Mouse (Mus musculus) heart, postnatal 10 days (tissue): Measurements from ENCODE around the gene Ppp1r9a. TPM values are rescaled to one million over a fixed set of nuclear protein-coding genes. Genes with fewer than 3 reads are reported as not detected.

Experiments
- DNase-seq, 2 experiments: peaks; one replicate each; pipeline ENCODE4 v3.0.0; 2021
- intact Hi-C: fragments of 180-260 bp; cut with DNase I; formaldehyde crosslinking; loops from one replicate; pipeline ENCODE4 v1.15.1; 2025
- total RNA-seq, 2 experiments: library from RNA; stranded (reverse); gene quantifications; 2 replicates each; pipeline ENCODE4 v1.2.3; 2021

Gene Ppp1r9a
- total RNA-seq, 2 experiments from 2014 or later = 21.8 to 24.8 TPM

DNA sequence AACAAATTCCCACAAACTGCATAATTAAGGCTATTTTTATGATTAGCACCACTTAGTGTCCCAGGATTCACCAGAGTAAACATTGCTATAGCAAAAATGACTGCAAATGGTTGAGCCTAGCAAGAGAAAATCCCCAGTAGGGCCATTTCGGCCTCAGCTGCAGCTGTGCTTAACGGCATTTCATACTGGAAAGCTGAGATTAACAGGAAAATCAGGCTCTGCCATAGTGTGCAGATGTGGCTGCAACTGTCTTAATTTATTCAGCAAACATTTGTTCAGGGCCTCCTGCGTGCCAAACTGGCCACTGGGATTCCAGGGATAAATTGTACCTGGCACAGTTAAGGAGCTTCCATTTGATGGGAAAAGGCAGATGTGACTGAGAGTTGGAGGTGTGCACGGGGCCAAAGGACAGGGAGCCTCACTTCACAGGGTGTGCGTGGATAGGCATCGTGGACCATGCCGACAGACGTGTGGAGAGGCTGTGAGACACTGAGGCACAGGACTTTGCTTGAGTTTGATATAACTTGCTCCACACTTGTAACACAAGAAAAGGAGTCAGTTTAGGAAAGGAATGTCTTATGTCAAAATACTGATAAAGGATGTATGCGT is 192.8 kb downstream of the Ppp1r9a start:
- DNase-seq = no peak
- intact Hi-C loops = no loop called here

DNA sequence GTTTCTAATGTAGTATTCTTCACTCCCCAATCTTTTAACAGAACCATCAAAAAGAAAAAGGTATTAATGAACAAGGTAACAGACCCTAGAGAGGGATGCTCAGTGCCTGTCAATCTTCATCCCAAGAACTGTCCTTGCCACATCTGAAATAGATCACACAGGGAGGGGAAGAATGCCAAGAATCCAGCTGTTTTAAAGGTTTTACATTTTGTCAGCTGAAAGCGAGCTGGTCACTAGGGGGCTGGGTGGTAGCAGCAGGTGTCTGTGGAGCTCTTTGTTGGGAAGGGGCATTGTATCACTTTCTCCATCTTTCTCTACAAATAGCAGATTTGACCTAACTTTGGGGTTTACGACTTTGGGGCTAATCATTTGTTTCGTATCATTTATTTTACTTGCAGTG is 194.6 kb downstream of the Ppp1r9a start:
- DNase-seq = no peak
- intact Hi-C loops = no loop called here

DNA sequence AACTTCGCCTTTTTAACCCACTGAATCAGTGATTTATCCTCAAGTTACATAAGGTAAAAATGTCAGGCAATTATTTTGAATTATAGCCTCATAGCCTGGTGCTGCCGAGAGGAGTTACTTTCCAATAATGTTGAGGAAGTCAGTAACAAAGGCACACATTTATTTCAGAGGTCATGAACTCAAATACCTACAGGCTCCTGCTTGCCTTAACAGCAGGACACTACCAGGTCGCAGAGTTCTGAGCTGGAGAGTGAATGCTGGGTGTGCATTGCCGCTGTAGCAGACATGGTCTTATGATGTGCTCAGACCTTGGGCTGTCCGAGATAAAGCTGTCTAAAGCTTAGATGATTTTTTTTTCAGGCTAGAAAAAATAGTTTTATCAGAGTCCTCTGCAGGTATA is 196.6 kb downstream of the Ppp1r9a start:
- intact Hi-C loops = no loop called here
- DNase-seq = no peak

DNA sequence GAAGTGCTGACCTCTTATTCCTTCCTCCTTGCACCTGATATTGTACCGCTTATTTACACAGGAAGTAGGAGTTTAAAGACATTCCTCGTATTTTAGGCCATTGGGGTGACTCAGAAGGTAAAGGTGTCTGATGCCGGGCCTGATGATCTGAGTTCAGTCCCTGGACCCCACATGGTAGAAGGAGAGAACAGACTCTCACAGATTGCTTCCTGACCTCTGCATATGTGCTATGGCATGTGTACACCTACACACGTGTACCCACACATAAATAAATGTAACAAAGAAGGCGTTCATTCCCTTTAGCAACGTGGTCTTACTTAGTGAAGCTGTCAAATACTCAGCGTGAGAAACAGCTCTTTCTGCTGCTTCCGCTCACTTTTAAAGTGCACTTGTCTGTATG is 197.1 kb downstream of the Ppp1r9a start:
- no peak for DNase-seq
- intact Hi-C loops = no loop called here

DNA sequence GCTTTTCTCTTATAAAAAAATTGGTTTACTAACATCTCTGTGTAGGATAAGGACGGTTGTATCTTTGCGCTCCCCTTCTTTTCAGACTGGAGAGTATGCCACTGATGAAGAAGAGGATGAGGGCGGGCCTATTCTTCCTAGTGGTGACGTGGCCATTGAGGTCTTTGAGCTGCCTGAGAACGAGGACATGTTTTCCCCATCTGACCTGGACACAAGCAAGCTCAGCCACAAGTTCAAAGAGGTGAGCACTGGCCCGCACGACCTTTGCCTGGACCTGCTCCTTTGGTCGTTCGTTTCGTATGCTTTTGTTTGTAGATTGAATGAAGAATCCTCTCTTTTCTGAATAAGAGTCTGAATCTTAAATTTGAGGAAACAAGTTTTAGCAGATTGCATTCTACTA is 197.6 kb downstream of the Ppp1r9a start:
- no peak for DNase-seq
- intact Hi-C loops = no loop called here

DNA sequence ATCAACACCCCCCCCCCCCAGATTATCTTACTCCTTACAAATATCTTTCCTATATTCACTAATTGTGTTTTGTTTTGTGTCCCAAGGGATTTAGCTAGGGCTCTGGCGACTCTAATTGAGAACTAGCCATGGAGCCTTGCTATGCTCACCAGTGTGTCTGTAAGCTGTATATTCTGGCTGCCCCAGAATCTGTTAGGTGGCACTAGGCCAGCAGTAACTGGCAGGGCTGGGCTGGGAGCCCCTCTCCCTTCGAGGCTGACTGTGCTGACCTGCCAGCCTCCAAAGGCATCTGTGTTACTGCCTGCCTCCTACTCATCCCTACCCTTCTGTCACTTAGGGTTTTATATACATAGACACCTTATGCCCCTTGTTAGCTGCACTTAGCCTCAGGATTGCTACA is 200.0 kb downstream of the Ppp1r9a start:
- DNase-seq = no peak
- intact Hi-C loops = no loop called here

DNA sequence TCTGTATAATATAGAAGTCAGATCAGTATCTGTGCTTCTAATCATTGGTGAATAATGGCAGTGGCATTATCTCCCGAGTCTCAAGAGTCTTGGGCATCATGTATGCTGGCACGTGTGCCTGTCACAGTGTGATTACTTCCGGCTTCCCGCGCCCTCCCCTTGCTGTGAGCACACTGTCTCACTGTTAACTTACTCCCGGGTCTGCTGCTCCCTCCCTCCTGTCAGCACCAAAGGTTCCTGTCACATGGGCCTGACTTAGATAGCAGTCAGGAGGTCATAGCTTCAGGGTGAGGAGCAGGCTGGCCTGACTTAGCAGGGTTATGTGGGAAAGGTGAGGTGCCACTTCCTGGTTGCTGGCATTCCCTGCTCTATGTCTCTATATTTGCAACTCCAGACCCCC is 201.1 kb downstream of the Ppp1r9a start:
- intact Hi-C loops = no loop called here
- DNase-seq = no peak

DNA sequence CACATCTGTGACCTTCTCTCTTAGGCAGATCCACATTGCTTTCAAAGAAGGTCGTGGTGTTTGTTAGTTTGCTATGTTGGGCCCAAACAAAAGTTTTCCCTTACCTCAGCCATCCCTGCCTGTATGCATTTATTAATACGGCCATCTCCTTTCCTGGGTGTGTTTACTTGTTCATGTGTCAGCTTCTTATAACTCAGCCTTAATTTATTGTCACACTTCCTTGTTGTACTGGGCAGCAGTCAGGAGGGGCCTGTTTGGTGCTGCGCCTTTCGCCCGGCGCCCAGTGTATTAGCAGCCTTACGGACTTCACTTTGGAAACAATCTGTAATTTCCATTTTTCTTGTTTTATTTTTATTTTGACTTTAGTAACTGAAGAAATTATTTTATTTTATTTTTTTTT is 201.5 kb downstream of the Ppp1r9a start:
- intact Hi-C loops = no loop called here
- DNase-seq = no peak

DNA sequence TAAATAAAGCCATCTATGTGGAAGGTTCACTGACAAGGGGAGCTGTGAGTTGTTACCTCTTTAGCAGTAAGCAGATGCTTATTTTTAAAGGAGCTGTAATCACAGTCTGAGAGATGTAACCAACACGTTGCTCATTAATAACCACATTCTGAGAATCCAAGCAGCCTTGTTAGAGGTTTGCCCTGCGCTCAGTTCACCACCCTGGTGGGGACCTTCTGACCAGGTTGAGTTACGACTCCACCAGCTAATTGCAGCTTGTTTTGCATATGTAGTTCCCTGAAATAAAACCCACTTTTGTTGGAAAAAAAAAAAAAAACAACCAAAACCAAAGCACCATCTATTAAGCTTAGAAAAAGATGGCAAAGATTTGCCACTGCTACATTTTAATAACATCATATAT is 205.8 kb downstream of the Ppp1r9a start:
- intact Hi-C loops = loop anchor here (5.0 kb wide), 1 partner anchor 96 kb away; no protein-coding TSS in a partner anchor
- DNase-seq = no peak

DNA sequence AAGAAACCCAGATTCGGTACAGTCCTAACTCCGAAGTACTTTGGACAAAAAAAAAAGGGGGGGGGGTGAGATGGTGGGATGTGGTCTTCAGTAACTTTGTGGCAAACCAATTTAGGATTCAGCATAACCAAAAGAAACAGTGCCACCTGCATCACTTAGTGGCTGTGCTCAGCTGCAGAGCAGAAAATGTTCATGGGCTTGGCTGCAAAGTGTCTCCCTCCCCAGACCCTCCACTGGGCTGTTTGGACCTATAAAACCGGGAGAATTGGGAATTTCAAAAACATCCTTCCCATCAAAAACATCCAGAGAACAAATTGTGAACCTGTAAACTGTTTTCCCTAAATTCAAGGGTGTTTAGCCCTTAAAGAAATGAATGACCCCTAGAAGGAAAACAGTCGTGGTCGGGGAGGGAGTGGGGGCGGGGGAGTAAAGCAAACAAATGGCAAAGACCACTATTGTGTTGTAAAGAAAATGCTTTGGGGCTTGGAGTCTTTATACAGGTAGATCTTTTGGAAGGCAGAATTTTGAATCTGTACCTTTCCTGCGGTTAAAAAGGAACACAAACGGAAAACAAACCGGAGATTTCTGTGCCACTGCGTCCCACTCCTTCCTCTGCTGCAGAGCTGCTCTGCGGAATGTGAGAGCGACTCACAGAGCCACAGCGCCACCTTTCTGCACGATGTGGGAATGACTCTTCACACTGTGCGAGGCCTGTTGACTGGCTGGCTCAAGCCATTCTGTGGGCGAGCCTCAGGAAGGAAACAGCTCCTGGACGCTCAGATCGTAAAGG is 207.4 kb downstream of the Ppp1r9a start:
- intact Hi-C loops = loop anchor here (1.0 to 5.0 kb wide), 8 partner anchors 98 to 698 kb away; partner anchors contain the start of genes Casd1, Peg10, Ppp1r9a and Sgce

DNA sequence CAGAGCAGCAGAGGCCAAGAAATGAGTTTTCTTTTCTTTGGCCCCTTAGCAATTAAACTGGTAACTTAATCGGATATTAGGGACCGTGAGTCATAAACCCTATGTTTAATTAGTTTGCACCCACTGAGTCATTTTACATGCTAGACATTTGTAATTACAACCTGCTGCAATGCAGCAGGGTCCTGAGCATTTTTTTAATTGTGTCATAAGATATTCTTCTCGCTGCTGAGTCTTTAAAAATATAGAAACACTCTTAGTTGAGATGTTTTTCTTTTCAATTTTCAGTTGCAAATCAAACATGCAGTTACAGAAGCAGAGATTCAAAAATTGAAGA is 208.0 kb downstream of the Ppp1r9a start:
- no peak for DNase-seq
- intact Hi-C loops = loop anchor here (1.0 to 5.0 kb wide), 7 partner anchors 208 to 698 kb away; partner anchors contain the start of genes Casd1, Peg10, Ppp1r9a and Sgce

More for the DNA sequence above, 207.4 kb downstream of the Ppp1r9a start:
- peak; percentile 92 to 93 for DNase-seq

DNA sequence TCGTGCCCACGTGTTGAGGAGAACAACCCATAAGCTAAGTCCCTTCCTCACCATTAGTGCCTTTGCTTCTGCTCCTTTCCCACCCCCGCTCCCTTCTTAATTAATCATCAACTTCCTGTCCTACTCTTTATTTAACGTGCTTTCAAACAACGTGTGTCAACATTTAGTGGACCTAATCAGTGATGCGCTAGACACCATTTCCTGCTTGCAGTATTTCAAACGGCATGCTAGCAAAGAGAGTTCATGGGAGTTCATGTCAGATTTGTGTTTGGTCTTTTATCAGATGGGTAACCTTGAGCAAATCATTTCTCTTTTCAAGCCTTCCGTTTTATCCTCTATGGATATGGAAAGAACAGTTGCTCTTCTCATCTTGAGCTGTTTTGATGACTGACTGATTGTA is 210.4 kb downstream of the Ppp1r9a start:
- DNase-seq = no peak
- intact Hi-C loops = loop anchor here (5.0 kb wide), 5 partner anchors 211 to 701 kb away; partner anchors contain the start of genes Casd1, Peg10, Ppp1r9a and Sgce

DNA sequence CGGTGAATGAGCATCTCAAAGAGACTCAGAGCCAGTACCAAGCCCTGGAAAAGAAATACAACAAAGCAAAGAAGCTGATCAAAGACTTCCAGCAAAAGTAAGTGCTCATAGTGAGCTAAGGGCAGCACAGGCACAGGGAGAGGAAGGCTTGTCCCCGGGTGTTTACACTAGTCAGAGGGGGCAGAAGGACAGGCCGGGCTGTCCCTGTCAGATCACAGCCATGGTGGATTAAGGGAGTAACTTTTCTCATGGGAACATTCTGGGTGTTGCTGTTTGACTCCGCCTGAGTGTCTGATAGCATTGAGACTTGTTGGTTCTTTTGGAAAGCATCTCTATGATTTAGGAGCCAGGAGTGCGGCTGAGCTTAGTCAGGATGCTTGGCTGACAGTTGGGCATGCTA is 211.0 kb downstream of the Ppp1r9a start:
- peak; percentile 22 to 27 for DNase-seq
- intact Hi-C loops = loop anchor here (5.0 kb wide), 5 partner anchors 211 to 701 kb away; partner anchors contain the start of genes Casd1, Peg10, Ppp1r9a and Sgce

DNA sequence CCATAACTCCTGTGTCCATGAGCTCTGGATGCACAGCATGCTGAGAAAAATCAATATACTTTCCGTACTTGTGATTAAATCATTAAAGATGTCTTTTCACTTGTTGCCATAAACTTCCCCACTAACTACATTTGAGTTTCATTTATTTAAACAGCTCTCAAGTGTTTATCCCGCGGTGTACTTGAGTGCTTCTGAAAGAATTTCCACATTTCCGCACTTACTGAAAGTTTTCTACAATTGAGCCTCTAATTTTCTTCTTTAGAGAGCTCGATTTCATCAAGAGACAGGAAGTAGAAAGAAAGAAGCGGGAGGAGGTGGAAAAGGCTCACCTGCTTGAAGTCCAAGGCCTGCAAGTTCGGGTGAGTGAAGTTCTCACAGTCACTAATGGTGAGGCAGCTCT is 212.1 kb downstream of the Ppp1r9a start:
- DNase-seq = no peak
- intact Hi-C loops = loop anchor here (5.0 kb wide), 5 partner anchors 213 to 703 kb away; partner anchors contain the start of genes Casd1, Peg10, Ppp1r9a and Sgce

DNA sequence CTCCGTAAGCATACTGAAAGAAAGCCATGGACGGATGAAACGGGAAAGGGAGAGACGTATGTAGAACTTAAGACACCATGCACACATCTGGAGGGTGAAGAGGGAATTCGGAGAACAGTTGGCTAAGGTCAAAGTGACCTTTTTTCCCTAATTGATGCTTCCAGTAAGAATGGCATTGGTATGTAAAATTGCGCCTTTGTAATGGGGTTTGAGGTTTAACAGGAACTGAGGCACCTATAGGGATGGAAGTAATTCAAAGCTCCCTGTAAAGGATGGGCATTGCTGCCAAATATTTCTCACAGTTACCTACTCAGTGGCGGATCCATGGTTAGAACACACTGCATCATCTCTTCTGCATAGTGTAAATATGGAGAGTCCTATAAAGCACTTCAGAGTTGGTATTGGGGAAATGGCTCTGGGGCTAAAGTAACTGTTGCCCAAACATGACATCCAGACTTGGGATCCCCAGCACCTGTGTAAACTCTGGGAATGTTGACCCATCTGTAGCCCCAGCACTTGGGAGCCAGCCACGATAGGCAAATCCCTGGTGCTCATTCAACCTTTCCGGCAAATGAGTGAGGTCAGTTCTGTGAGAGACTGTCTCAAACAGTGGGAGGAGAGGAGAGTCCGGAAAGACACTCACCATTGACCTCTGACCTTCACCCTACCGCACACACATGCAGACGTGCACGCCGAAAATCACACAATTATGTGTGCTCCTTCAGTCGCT is 216.6 kb downstream of the Ppp1r9a start:
- intact Hi-C loops = no loop called here
- DNase-seq = no peak

DNA sequence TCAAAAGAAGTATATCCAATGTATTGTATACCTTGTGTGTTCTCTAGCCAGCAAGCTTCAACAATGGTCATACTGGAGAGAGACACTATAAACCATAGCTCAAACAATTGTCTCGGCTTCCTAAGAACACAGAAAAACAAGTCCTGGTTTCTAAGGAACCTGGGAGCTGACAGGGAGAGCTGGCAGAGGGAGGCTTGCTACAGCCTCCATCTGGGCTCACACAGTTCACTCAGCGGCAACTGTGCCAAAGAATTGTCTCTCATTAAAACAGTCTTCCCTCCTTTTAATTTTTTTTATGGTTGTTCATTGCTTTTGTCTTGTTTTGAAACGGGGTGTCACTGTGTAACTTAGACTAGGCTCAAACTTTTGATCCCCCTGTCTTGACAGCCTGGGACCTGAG is 217.5 kb downstream of the Ppp1r9a start:
- no peak for DNase-seq
- intact Hi-C loops = no loop called here

DNA sequence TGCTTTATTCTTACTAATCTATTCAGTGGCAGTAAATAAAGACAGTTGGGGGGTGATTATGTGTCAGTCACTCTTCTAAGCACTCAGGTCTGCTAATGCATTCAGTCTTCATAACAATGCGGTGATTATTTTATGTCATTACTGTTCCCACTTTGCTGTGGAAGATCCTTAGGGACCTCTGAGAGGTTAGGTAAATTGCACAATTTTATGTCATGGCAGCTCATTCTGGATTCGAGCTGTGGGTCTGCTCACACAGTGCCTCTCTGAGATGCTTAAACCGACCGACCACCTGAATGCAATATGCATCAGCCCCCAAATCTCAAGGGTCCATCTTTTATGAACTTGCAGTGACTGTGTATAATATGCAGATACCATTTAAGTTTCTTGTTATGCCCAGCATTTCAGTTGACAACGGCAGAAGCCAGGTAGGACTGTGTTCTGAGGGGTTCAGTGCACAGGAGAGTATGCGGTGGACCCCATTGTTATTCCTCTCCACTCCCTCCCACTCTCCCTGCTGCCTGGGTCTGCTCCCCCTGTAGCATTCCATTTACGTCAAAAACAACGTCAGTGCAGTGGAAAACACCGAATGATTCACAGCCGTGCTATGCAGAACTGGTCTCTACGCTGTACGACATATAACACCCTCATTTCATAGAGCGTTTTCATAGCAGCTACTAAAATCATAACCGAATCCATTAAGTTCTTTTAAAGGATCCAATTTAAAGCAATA is 226.8 kb downstream of the Ppp1r9a start:
- intact Hi-C loops = no loop called here
- DNase-seq = no peak

DNA sequence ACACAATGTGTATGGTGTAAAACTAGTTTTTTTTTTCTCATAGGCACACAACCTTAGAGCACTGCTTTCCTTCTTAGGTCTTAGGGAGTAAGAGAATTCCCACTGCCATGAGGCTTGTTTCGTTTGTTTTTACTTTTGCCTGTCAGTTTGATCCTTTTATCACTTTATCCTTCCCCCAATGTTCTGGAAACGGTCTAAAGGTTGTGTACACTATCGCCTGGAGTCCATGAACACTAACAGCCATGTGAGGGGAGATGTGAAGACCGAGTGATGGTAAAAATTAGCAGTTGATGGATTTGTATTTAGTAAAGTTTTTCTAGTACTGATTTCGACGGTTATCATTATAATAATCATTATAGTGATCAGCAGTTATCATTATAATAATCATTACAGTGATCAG is 232.3 kb downstream of the Ppp1r9a start:
- intact Hi-C loops = no loop called here
- DNase-seq = no peak

DNA sequence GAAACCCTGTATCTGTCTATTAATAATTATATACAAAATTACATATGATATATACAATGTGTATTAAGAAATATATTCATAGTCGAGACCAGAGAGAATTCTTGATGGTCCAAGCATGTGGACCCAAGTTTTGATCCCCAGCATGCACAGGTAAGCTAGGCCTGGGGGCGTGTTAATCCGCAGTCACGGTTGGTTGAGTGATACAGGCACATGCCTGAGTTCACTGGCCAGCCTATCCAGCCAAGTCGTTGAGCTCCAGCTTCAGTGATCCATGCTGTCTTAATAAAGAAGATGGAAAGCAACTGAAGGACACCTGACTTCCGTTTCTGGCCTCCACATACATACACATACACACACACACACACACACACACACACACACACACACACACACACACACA is 233.3 kb downstream of the Ppp1r9a start:
- no peak for DNase-seq
- intact Hi-C loops = no loop called here

DNA sequence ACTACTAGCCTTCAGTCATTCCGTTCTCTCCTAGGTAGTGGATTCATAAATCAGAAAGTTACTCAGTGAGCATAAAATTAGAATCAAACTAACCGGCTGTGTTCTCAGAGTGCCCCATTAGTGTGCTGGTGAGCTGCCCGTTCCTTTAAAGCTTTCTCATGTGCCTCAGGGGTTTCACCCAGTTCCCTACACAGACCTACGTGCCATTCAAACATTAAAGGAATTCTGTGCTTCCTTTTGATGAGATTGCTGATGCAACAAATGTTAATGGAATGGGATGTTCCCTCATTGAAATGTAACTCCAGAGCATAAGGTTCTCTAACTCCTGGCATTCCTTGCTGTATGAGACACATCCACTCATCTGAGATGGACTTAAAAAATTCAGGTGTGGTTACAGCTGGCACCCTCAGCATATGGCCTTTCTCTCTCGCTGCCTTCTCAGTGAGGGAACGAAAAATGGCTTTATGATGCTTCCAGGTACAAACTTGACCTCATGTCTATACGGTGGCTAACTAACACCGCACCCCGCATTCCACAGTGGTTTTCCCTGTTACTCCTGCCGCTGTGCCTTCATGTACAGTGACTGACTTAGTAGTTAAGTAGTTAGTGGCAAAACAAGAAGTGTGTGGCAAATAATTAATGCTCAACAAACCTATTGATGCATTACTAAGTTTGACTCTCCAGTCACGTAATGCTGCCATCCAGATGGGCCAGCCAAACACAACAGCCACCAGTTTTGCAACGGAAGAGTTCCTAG is 236.3 kb downstream of the Ppp1r9a start:
- intact Hi-C loops = no loop called here
- DNase-seq = no peak
